Mouse (Mus musculus) heart, embryonic 12.5 days (tissue): ENCODE results near the gene Itpr1. TPM values are rescaled to one million over a fixed set of nuclear protein-coding genes. Genes with fewer than 3 reads are reported as not detected.
A peak's percentile ranks its signal among the peaks of the same experiment; 100 is the strongest.

Source experiments
- ATAC-seq: fragments of 200-750 bp; cut with Nextera tagmentation; 2 replicates; pipeline ENCODE4 v1.8.0; 2017; ENCODE audit warnings: moderate TSS enrichment, moderate library complexity; ENCODE audit not compliant: insufficient number of reproducible peaks, low FRiP score
- H3K27ac ChIP-seq: fragments of 300-500 bp; sonication (generic); 2 replicates; pipeline ENCODE4 v1.5.1; 2016; ENCODE audit warnings: mild to moderate bottlenecking, moderate library complexity; ENCODE audit not compliant: poor library complexity, severe bottlenecking
- H3K27me3 ChIP-seq: fragments of 300-500 bp; sonication (generic); replicated peaks from 2 replicates; pipeline ENCODE4 v1.6.1; 2016; ENCODE audit warnings: mild to moderate bottlenecking, moderate library complexity
- H3K36me3 ChIP-seq: fragments of 300-500 bp; sonication (generic); 2 replicates; pipeline ENCODE4 v1.6.1; 2016; ENCODE audit warnings: mild to moderate bottlenecking, moderate library complexity
- H3K4me1 ChIP-seq: fragments of 300-500 bp; sonication (generic); replicated peaks from 2 replicates; pipeline ENCODE4 v1.6.1; 2016; ENCODE audit warnings: mild to moderate bottlenecking
- H3K4me2 ChIP-seq: fragments of 300-500 bp; sonication (generic); 2 replicates; pipeline ENCODE4 v1.6.1; 2016; ENCODE audit warnings: mild to moderate bottlenecking, moderate library complexity
- H3K4me3 ChIP-seq: fragments of 300-500 bp; sonication (generic); 2 replicates; pipeline ENCODE4 v1.5.1; 2016; ENCODE audit warnings: mild to moderate bottlenecking
- H3K9ac ChIP-seq: fragments of 300-500 bp; sonication (generic); 2 replicates; pipeline ENCODE4 v1.6.1; 2016; ENCODE audit warnings: mild to moderate bottlenecking, moderate library complexity
- H3K9me3 ChIP-seq: fragments of 300-500 bp; sonication (generic); replicated peaks from 2 replicates; pipeline ENCODE4 v1.6.1; 2016; ENCODE audit warnings: mild to moderate bottlenecking, moderate library complexity
- WGBS: fragments of 180-500 bp; shearing (Covaris S2); methylation state at CpG from one replicate; pipeline ENCODE4 v1.1.7; 2016; 5-methylcytosine and 5-hydroxymethylcytosine counted together
- polyA plus RNA-seq: library from polyadenylated mRNA; unstranded; fragments of >200 nt; fragmentation: Nextera tagmentation; extraction: Ambion mirVana; gene quantifications from 2 replicates; pipeline ENCODE4 v1.2.1, GENCODE M21; 2016

Itpr1 gene
- polyA plus RNA-seq, 1 experiment from 2014 or later: 22.0 TPM

GRCm38 (mm10) chr6:108456231-108457062, 243.6 kb downstream of the Itpr1 start:
- H3K27ac ChIP-seq: peak overlapping the region; percentile 79
- peak overlapping the region; percentile 63 for H3K4me2 ChIP-seq
- 16% methylated on average over 18 of the region's 18 CpGs for WGBS
- peaks cover 55% of the 10 kb centered on the region for H3K4me1 ChIP-seq
- H3K4me3 ChIP-seq: peak overlapping the region; percentile 23
- ATAC-seq: peak; percentile 74
- H3K9ac ChIP-seq: peak overlapping the region; percentile 68
- H3K9me3 ChIP-seq: no peaks in the 10 kb centered on the region
- H3K27me3 ChIP-seq: no peaks in the 10 kb centered on the region
- peaks cover 5% of the 10 kb centered on the region; the same call in 1 of the 2 replicates for H3K36me3 ChIP-seq

- H3K27me3 ChIP-seq: no peaks in the 10 kb centered on the region
- no peaks in the 10 kb centered on the region for H3K9me3 ChIP-seq
- ATAC-seq: peak; percentile 37
- H3K4me1 ChIP-seq: peaks cover 51% of the 10 kb centered on the region
- H3K9ac ChIP-seq: peak overlapping the region; percentile 68; the same call in 1 of the 2 replicates
- 23% methylated on average over 5 of the region's 5 CpGs for WGBS
- H3K4me3 ChIP-seq: no peak overlapping the region
- peak overlapping the region; percentile 79 for H3K27ac ChIP-seq
- H3K4me2 ChIP-seq: peak overlapping the region; percentile 63
- H3K36me3 ChIP-seq: peaks cover 5% of the 10 kb centered on the region; the same call in 1 of the 2 replicates
Observed at GRCm38 (mm10) chr6:108457063-108457405, 244.1 kb downstream of the Itpr1 start.

- peaks cover 5% of the 10 kb centered on the region; the same call in 1 of the 2 replicates for H3K36me3 ChIP-seq
- H3K4me2 ChIP-seq: peak overlapping the region; percentile 63; the same call in 1 of the 2 replicates
- no peak overlapping the region for H3K4me3 ChIP-seq
- no peaks in the 10 kb centered on the region for H3K27me3 ChIP-seq
- H3K9me3 ChIP-seq: no peaks in the 10 kb centered on the region
- peak; percentile 23; the same call in 1 of the 2 replicates for ATAC-seq
- H3K27ac ChIP-seq: peak overlapping the region; percentile 79
- WGBS: 57% methylated on average over 14 of the region's 14 CpGs
- peaks cover 51% of the 10 kb centered on the region for H3K4me1 ChIP-seq
- 0 out of 2 replicates have a peak overlapping the region, but pooled peaks have one; percentile 68 for H3K9ac ChIP-seq
Observed at GRCm38 (mm10) chr6:108457516-108458181, 244.8 kb downstream of the Itpr1 start.

- Histone ChIP-seq H3K27ac (peak overlapping the region; percentile 79), H3K4me2 (no peak overlapping the region), H3K4me3 (no peak overlapping the region), H3K4me1 (peaks cover 51% of the 10 kb centered on the region), H3K36me3 (peaks cover 5% of the 10 kb centered on the region; the same call in 1 of the 2 replicates), H3K27me3 (no peaks in the 10 kb centered on the region), H3K9ac (no peak overlapping the region), H3K9me3 (no peaks in the 10 kb centered on the region)
- WGBS: 70% methylated on average over 2 of the region's 2 CpGs
- ATAC-seq: no peak
Observed at GRCm38 (mm10) chr6:108458182-108458571, 245.3 kb downstream of the Itpr1 start.

- no peak overlapping the region for H3K27ac ChIP-seq
- H3K36me3 ChIP-seq: peaks cover 5% of the 10 kb centered on the region; the same call in 1 of the 2 replicates
- H3K4me3 ChIP-seq: no peak overlapping the region
- no peaks in the 10 kb centered on the region for H3K27me3 ChIP-seq
- H3K4me2 ChIP-seq: no peak overlapping the region
- peaks cover 48% of the 10 kb centered on the region for H3K4me1 ChIP-seq
- H3K9me3 ChIP-seq: no peaks in the 10 kb centered on the region
- no peak overlapping the region for H3K9ac ChIP-seq
- ATAC-seq: no peak
- WGBS: 94% methylated on average over 11 of the region's 11 CpGs
Observed at GRCm38 (mm10) chr6:108458826-108459225, 245.9 kb downstream of the Itpr1 start.

- Histone ChIP-seq H3K9ac (no peak overlapping the region), H3K4me1 (peaks cover 29% of the 10 kb centered on the region), H3K9me3 (no peaks in the 10 kb centered on the region), H3K27me3 (no peaks in the 10 kb centered on the region), H3K36me3 (peaks cover 5% of the 10 kb centered on the region; the same call in 1 of the 2 replicates), H3K4me3 (no peak overlapping the region), H3K4me2 (no peak overlapping the region), H3K27ac (peak overlapping the region; percentile 81)
- WGBS: 55% methylated on average over 8 of the region's 8 CpGs
- ATAC-seq: peak; percentile 52; the same call in 1 of the 2 replicates
Observed at GRCm38 (mm10) chr6:108464308-108464979, 251.5 kb downstream of the Itpr1 start.

- Histone ChIP-seq H3K27me3 (no peaks in the 10 kb centered on the region), H3K4me2 (no peak overlapping the region), H3K9me3 (no peaks in the 10 kb centered on the region), H3K4me3 (no peak overlapping the region), H3K36me3 (peaks cover 2% of the 10 kb centered on the region; the same call in 1 of the 2 replicates), H3K9ac (no peak overlapping the region), H3K27ac (no peak overlapping the region), H3K4me1 (peaks cover 26% of the 10 kb centered on the region)
- ATAC-seq: no peak
- 90% methylated on average over 5 of the region's 5 CpGs for WGBS
Observed at GRCm38 (mm10) chr6:108465159-108465558, 252.3 kb downstream of the Itpr1 start.

- H3K27ac ChIP-seq: no peak overlapping the region
- WGBS: 72% methylated on average over 8 of the region's 8 CpGs
- no peaks in the 10 kb centered on the region for H3K27me3 ChIP-seq
- H3K36me3 ChIP-seq: peaks cover 4% of the 10 kb centered on the region
- no peak for ATAC-seq
- H3K9ac ChIP-seq: no peak overlapping the region
- H3K4me2 ChIP-seq: no peak overlapping the region
- no peaks in the 10 kb centered on the region for H3K9me3 ChIP-seq
- no peak overlapping the region for H3K4me3 ChIP-seq
- H3K4me1 ChIP-seq: peaks cover 26% of the 10 kb centered on the region
Observed at GRCm38 (mm10) chr6:108466061-108466531, 253.2 kb downstream of the Itpr1 start.

GRCm38 (mm10) chr6:108467597-108467996, 254.7 kb downstream of the Itpr1 start:
- no peak overlapping the region for H3K9ac ChIP-seq
- no peaks in the 10 kb centered on the region for H3K9me3 ChIP-seq
- peaks cover 30% of the 10 kb centered on the region for H3K4me1 ChIP-seq
- 75% methylated on average over 6 of the region's 6 CpGs for WGBS
- no peak overlapping the region for H3K4me2 ChIP-seq
- no peak overlapping the region for H3K4me3 ChIP-seq
- H3K27me3 ChIP-seq: no peaks in the 10 kb centered on the region
- H3K36me3 ChIP-seq: peaks cover 9% of the 10 kb centered on the region
- no peak overlapping the region for H3K27ac ChIP-seq
- no peak for ATAC-seq

- no peak for ATAC-seq
- WGBS: 41% methylated on average over 3 of the region's 3 CpGs
Observed at GRCm38 (mm10) chr6:108468226-108468825, 255.4 kb downstream of the Itpr1 start.

More at GRCm38 (mm10) chr6:108468226-108468825, 255.4 kb downstream of the Itpr1 start:
- Histone ChIP-seq H3K4me3 (no peak overlapping the region), H3K36me3 (peaks cover 10% of the 10 kb centered on the region), H3K27me3 (no peaks in the 10 kb centered on the region), H3K9ac (no peak overlapping the region), H3K4me2 (no peak overlapping the region), H3K9me3 (no peaks in the 10 kb centered on the region), H3K27ac (no peak overlapping the region), H3K4me1 (peaks cover 35% of the 10 kb centered on the region)
